Mouse (Mus musculus): ENCODE results near the gene Col6a2. TPM values are rescaled to one million over a fixed set of nuclear protein-coding genes. Genes with fewer than 3 reads are reported as not detected.

Col6a2 gene
- polyA plus RNA-seq, 1 experiment from 2014 or later = 283 TPM

- no peak for ATAC-seq (ENCODE audit: low read depth)
- Histone ChIP-seq H3K27ac (ENCODE audit: low read length) (no peak overlapping the region), H3K4me3 (ENCODE audit: low read length) (no peak overlapping the region), H3K4me2 (ENCODE audit: low read depth, low read length) (no peak overlapping the region), H3K36me3 (ENCODE audit: control insufficient read depth, insufficient read depth, low read length) (no peaks in the 10 kb centered on the region), H3K27me3 (ENCODE audit: control insufficient read depth, insufficient read depth, low read depth, low read length) (no peaks in the 10 kb centered on the region), H3K9me3 (ENCODE audit: control insufficient read depth, low read length) (no peaks in the 10 kb centered on the region), H3K9ac (ENCODE audit: low read length) (no peak overlapping the region), H3K4me1 (replicated peaks; ENCODE audit: control insufficient read depth, insufficient read depth, low read length) (no peaks in the 10 kb centered on the region)
- WGBS = 59% methylated on average over 2 of the region's 2 CpGs
Observed at GRCm38 (mm10) chr10:76571070-76571469, 52.4 kb downstream of the Col6a2 start.

DNA sequence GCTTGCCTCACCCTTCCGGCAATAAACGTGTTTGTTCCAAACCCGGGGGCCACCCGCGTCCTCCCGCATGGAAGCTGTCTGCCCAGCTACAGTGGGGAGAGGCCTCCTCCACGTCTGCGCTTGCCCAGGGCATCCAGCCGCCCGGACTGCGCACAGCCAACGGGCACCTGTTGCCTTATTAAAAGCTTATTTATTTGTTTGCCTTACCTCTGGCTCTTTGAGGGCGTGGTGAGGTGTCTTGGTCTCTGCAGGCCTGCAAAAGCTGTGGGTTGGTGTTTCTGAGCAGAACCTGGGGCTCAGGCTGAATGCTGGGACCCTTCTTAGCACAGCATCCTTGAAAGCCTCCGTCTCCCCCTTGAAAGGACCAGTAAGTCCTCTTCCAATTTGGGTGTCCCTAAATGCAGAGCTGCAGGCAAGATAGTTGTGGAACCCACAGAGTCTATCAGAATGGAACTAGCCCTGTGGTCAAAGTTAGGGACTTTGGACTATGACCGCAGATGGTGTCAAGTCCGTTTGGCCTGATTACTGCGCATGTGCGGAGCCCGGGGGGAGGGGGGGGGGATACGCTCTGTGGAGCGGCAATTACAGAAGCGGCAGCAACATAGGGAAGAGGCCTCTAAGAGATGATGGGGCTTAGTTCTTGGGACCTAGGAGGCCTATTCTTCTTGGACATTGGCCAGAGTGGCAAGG lies 53.3 kb downstream of the Col6a2 start:
- H3K27ac ChIP-seq (ENCODE audit: low read length) = no peak overlapping the region
- no peak for ATAC-seq (ENCODE audit: low read depth)
- H3K9me3 ChIP-seq (ENCODE audit: control insufficient read depth, low read length) = no peaks in the 10 kb centered on the region
- no peaks in the 10 kb centered on the region for H3K27me3 ChIP-seq (ENCODE audit: control insufficient read depth, insufficient read depth, low read depth, low read length)
- no peak overlapping the region for H3K4me3 ChIP-seq (ENCODE audit: low read length)
- 90% methylated on average over 22 of the region's 22 CpGs for WGBS
- no peaks in the 10 kb centered on the region for H3K36me3 ChIP-seq (ENCODE audit: control insufficient read depth, insufficient read depth, low read length)
- H3K4me1 ChIP-seq (replicated peaks; ENCODE audit: control insufficient read depth, insufficient read depth, low read length) = no peaks in the 10 kb centered on the region
- no peak overlapping the region for H3K4me2 ChIP-seq (ENCODE audit: low read depth, low read length)
- H3K9ac ChIP-seq (ENCODE audit: low read length) = no peak overlapping the region

DNA sequence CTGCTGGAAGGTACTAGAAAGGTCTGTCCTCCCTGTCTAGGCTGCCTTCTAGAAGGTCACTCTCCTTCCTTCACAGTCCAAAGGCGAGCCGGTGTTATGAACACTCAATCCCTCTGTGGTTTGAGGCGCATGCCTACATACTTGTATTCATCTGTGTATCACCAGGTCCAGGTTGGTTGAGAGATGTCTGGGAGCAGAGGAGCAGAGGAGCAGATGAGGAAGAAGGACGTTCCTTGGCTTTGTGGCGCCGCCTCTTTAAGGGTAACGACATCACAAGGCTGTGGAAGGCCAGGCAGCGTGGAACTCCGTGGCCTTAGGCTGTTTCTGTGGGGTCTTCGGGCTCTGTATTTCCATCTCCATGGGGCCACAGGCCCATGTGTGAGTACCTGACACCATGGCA lies 61.5 kb downstream of the Col6a2 start, which contains the start of gene Spatc1l:
Gene Spatc1l, plus strand, starts transcription at position 301 of the 400 bp plus-strand sequence.
- no peak within 1 kb of the TSS for H3K4me2 ChIP-seq (ENCODE audit: low read depth, low read length)
- no peaks in the 10 kb centered on the region for H3K27me3 ChIP-seq (ENCODE audit: control insufficient read depth, insufficient read depth, low read depth, low read length)
- H3K9me3 ChIP-seq (ENCODE audit: control insufficient read depth, low read length) = no peaks in the 10 kb centered on the region
- no peak within 1 kb of the TSS for H3K9ac ChIP-seq (ENCODE audit: low read length)
- no peak within 1 kb of the TSS for H3K27ac ChIP-seq (ENCODE audit: low read length)
- WGBS = 86% methylated on average over 10 of the region's 10 CpGs
- H3K4me1 ChIP-seq (replicated peaks; ENCODE audit: control insufficient read depth, insufficient read depth, low read length) = no peaks in the 10 kb centered on the region
- H3K4me3 ChIP-seq (ENCODE audit: low read length) = no peak within 1 kb of the TSS
- ATAC-seq (ENCODE audit: low read depth) = no peak
- no peaks in the 10 kb centered on the region for H3K36me3 ChIP-seq (ENCODE audit: control insufficient read depth, insufficient read depth, low read length)

DNA sequence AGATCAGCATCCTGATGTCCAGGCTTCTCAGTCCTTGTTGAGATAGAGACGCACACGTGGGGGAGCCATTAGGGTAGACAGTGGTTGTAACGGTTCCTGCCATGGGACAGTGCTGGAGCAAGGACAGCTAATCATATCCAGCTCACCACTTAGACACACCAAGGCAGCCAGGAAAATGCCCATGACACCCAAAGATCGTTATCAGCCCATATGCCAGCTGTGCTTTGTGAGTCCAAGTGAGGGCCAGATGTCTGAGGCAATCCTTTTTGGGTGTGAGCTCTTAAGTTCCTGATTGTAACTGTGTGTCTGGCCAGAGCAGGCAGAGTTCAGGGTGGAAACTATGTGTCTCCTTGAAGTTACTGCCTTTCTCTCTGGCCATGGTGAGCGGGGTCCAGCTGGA lies 69.4 kb downstream of the Col6a2 start:
- no peak for ATAC-seq (ENCODE audit: low read depth)
- Histone ChIP-seq H3K9me3 (ENCODE audit: control insufficient read depth, low read length) (no peaks in the 10 kb centered on the region), H3K4me1 (replicated peaks; ENCODE audit: control insufficient read depth, insufficient read depth, low read length) (no peaks in the 10 kb centered on the region), H3K4me3 (ENCODE audit: low read length) (no peak overlapping the region), H3K4me2 (ENCODE audit: low read depth, low read length) (no peak overlapping the region), H3K36me3 (ENCODE audit: control insufficient read depth, insufficient read depth, low read length) (peaks cover 27% of the 10 kb centered on the region), H3K9ac (ENCODE audit: low read length) (no peak overlapping the region), H3K27ac (ENCODE audit: low read length) (no peak overlapping the region), H3K27me3 (ENCODE audit: control insufficient read depth, insufficient read depth, low read depth, low read length) (no peaks in the 10 kb centered on the region)
- WGBS = 83% methylated on average over 5 of the region's 5 CpGs

- Histone ChIP-seq H3K27ac (ENCODE audit: low read length) (no peak overlapping the region), H3K4me1 (replicated peaks; ENCODE audit: control insufficient read depth, insufficient read depth, low read length) (no peaks in the 10 kb centered on the region), H3K27me3 (ENCODE audit: control insufficient read depth, insufficient read depth, low read depth, low read length) (no peaks in the 10 kb centered on the region), H3K4me3 (ENCODE audit: low read length) (no peak overlapping the region), H3K9ac (ENCODE audit: low read length) (no peak overlapping the region), H3K36me3 (ENCODE audit: control insufficient read depth, insufficient read depth, low read length) (peaks cover 30% of the 10 kb centered on the region), H3K4me2 (ENCODE audit: low read depth, low read length) (no peak overlapping the region), H3K9me3 (ENCODE audit: control insufficient read depth, low read length) (no peaks in the 10 kb centered on the region)
- no peak for ATAC-seq (ENCODE audit: low read depth)
- 76% methylated on average over 3 of the region's 3 CpGs for WGBS
Observed at GRCm38 (mm10) chr10:76551556-76551955, 71.9 kb downstream of the Col6a2 start.

- Histone ChIP-seq H3K36me3 (ENCODE audit: control insufficient read depth, insufficient read depth, low read length) (peaks cover 30% of the 10 kb centered on the region), H3K4me2 (ENCODE audit: low read depth, low read length) (no peak overlapping the region), H3K27ac (ENCODE audit: low read length) (no peak overlapping the region), H3K27me3 (ENCODE audit: control insufficient read depth, insufficient read depth, low read depth, low read length) (no peaks in the 10 kb centered on the region), H3K4me3 (ENCODE audit: low read length) (no peak overlapping the region), H3K9me3 (ENCODE audit: control insufficient read depth, low read length) (no peaks in the 10 kb centered on the region), H3K4me1 (replicated peaks; ENCODE audit: control insufficient read depth, insufficient read depth, low read length) (no peaks in the 10 kb centered on the region), H3K9ac (ENCODE audit: low read length) (no peak overlapping the region)
- WGBS = 86% methylated on average over 5 of the region's 5 CpGs
- ATAC-seq (ENCODE audit: low read depth) = no peak
Observed at GRCm38 (mm10) chr10:76550458-76550857, 73.0 kb downstream of the Col6a2 start.

GRCm38 (mm10) chr10:76548218-76548617 lies 75.2 kb downstream of the Col6a2 start:
- peaks cover 29% of the 10 kb centered on the region for H3K36me3 ChIP-seq (ENCODE audit: control insufficient read depth, insufficient read depth, low read length)
- no peak overlapping the region for H3K4me3 ChIP-seq (ENCODE audit: low read length)
- no peak overlapping the region for H3K4me2 ChIP-seq (ENCODE audit: low read depth, low read length)
- no peaks in the 10 kb centered on the region for H3K27me3 ChIP-seq (ENCODE audit: control insufficient read depth, insufficient read depth, low read depth, low read length)
- no peaks in the 10 kb centered on the region for H3K4me1 ChIP-seq (replicated peaks; ENCODE audit: control insufficient read depth, insufficient read depth, low read length)
- no peak for ATAC-seq (ENCODE audit: low read depth)
- 88% methylated on average over 8 of the region's 8 CpGs for WGBS
- H3K9ac ChIP-seq (ENCODE audit: low read length) = no peak overlapping the region
- H3K27ac ChIP-seq (ENCODE audit: low read length) = no peak overlapping the region
- H3K9me3 ChIP-seq (ENCODE audit: control insufficient read depth, low read length) = no peaks in the 10 kb centered on the region

DNA sequence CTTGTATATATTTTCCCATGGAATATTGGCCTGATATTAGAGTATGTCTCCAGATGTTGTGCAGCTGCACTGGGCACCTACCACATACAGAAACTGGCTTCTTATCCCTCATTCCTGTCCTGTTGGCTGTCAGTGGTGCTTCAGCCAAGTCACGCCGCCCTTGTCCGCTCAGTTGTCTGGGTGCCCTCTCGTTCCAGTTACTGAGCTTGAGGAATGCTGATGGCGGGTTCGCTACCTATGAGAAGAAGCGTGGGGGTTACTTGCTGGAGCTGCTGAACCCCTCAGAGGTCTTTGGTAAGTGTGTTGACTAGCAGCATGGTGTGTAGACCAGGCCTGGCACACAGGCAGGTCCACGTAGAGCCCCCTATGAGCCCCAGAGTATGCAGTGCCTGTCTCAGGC lies 76.9 kb downstream of the Col6a2 start:
- no peak overlapping the region for H3K9ac ChIP-seq (ENCODE audit: low read length)
- no peaks in the 10 kb centered on the region for H3K27me3 ChIP-seq (ENCODE audit: control insufficient read depth, insufficient read depth, low read depth, low read length)
- H3K4me2 ChIP-seq (ENCODE audit: low read depth, low read length) = no peak overlapping the region
- ATAC-seq (ENCODE audit: low read depth) = no peak
- no peak overlapping the region for H3K27ac ChIP-seq (ENCODE audit: low read length)
- H3K9me3 ChIP-seq (ENCODE audit: control insufficient read depth, low read length) = no peaks in the 10 kb centered on the region
- peaks cover 20% of the 10 kb centered on the region for H3K36me3 ChIP-seq (ENCODE audit: control insufficient read depth, insufficient read depth, low read length)
- no peaks in the 10 kb centered on the region for H3K4me1 ChIP-seq (replicated peaks; ENCODE audit: control insufficient read depth, insufficient read depth, low read length)
- no peak overlapping the region for H3K4me3 ChIP-seq (ENCODE audit: low read length)
- 92% methylated on average over 8 of the region's 8 CpGs for WGBS

All from lung, embryonic 16.5 days (tissue).